Mouse (Mus musculus): ENCODE measurements around the gene Rpia.

DNA sequence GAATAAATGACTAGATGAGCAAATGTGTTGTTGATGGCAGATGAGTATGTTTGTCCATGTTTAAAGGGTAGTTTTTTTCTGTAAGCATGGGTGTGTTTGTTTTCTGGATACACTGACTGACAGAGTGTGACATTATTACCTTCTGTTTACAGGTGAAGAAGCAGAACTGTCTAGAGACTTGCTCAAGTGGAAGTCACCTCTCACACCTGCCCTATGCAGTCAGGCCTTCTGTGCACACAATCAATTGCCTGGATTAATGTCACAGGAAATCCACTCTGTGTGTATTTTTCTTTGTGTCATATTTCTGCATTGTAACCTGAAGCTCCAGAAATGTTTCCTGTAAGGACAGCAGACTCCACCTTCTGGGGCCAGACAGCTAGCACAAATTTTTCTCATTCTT, 51.5 kb downstream of the Rpia start:
- TF ChIP-seq CTCF (IDR thresholded peaks at IDR 0.05; ENCODE audit: insufficient read depth, low read depth, low read length) (no peak), POLR2A (IDR thresholded peaks at IDR 0.05; ENCODE audit: insufficient read depth, low read depth, low read length) (no peak)

Measured in olfactory bulb, adult 2 months (tissue).